7 mouse cellular contexts compared by ENCODE assay signal in genomic region chr5:66947958-66948357, GRCm38 (mm10).
DNase-seq lines count a peak whose midpoint lies in the region; ATAC-seq and TF ChIP-seq lines count a peak whose summit lies in the region.

No protein-coding gene starts in this region.

- H3K36me3 ChIP-seq in heart, embryonic 11.5 days (ENCODE audit: control insufficient read depth, insufficient read depth, low read length) = no peaks in the 10 kb centered on the region
- no peaks in the 10 kb centered on the region for H3K36me3 ChIP-seq in kidney, embryonic 15.5 days
- H3K36me3 ChIP-seq in midbrain, postnatal 0 days (ENCODE audit: insufficient read depth, low read length) = no peaks in the 10 kb centered on the region

- H3K4me1 ChIP-seq in heart, embryonic 11.5 days (ENCODE audit: control insufficient read depth, insufficient read depth, low read length) = no peaks in the 10 kb centered on the region; the same call in 1 of the 2 replicates
- peaks cover 35% of the 10 kb centered on the region for H3K4me1 ChIP-seq in kidney, embryonic 15.5 days
- H3K4me1 ChIP-seq in midbrain, postnatal 0 days (ENCODE audit: insufficient read depth, low read length) = no peaks in the 10 kb centered on the region

- H3K9ac ChIP-seq in heart, embryonic 11.5 days (ENCODE audit: low read depth, low read length) = no peak overlapping the region
- no peak overlapping the region for H3K9ac ChIP-seq in kidney, embryonic 15.5 days
- no peak overlapping the region for H3K9ac ChIP-seq in midbrain, postnatal 0 days (replicated peaks; ENCODE audit: low read length, poor library complexity, severe bottlenecking)

- TF ChIP-seq CTCF in midbrain, postnatal 0 days (IDR thresholded peaks at IDR 0.05) = no peak

- no peaks in the 10 kb centered on the region for H3K9me3 ChIP-seq in heart, embryonic 11.5 days (replicated peaks; ENCODE audit: control insufficient read depth, low read length)
- 0 out of 2 replicates have a peak, but pooled peaks cover 3% of the 10 kb centered on the region for H3K9me3 ChIP-seq in kidney, embryonic 15.5 days (replicated peaks)
- H3K9me3 ChIP-seq in midbrain, postnatal 0 days (ENCODE audit: low read length) = no peaks in the 10 kb centered on the region

- no peak overlapping the region for H3K4me3 ChIP-seq in heart, embryonic 11.5 days (ENCODE audit: low read depth, low read length)
- no peak overlapping the region for H3K4me3 ChIP-seq in kidney, embryonic 15.5 days (replicated peaks)
- H3K4me3 ChIP-seq in midbrain, postnatal 0 days (ENCODE audit: low read depth, low read length) = no peak overlapping the region

- no peaks in the 10 kb centered on the region for H3K27me3 ChIP-seq in heart, embryonic 11.5 days (ENCODE audit: control insufficient read depth, insufficient read depth, low read length)
- no peaks in the 10 kb centered on the region for H3K27me3 ChIP-seq in kidney, embryonic 15.5 days
- H3K27me3 ChIP-seq in midbrain, postnatal 0 days (ENCODE audit: insufficient read depth, low read length) = no peaks in the 10 kb centered on the region

- H3K4me2 ChIP-seq in heart, embryonic 11.5 days = no peak overlapping the region
- no peak overlapping the region for H3K4me2 ChIP-seq in kidney, embryonic 15.5 days
- H3K4me2 ChIP-seq in midbrain, postnatal 0 days (ENCODE audit: low read depth, low read length, poor library complexity, severe bottlenecking) = no peak overlapping the region

- WGBS in heart, embryonic 11.5 days (ENCODE audit: insufficient replicate concordance) = 70% methylated on average over 6 of the region's 6 CpGs
- 34% methylated on average over 6 of the region's 6 CpGs for WGBS in kidney, embryonic 15.5 days
- WGBS in midbrain, postnatal 0 days = 50% methylated on average over 6 of the region's 6 CpGs

- ATAC-seq in heart, embryonic 11.5 days (replicated peaks; ENCODE audit: insufficient number of reproducible peaks, low FRiP score, low TSS enrichment) = no peak
- peak; percentile 74 for ATAC-seq in kidney, embryonic 15.5 days (replicated peaks; ENCODE audit: low FRiP score)
- ATAC-seq in midbrain, postnatal 0 days (ENCODE audit: low FRiP score) = no peak
- ATAC-seq in erythroblast, adult 5-6 weeks (replicated peaks; ENCODE audit: low FRiP score, poor library complexity, severe bottlenecking) = no peak

- 0 out of 2 replicates have a peak overlapping the region, but pooled peaks have one; percentile 29 for H3K27ac ChIP-seq in heart, embryonic 11.5 days (ENCODE audit: low read depth, low read length)
- H3K27ac ChIP-seq in kidney, embryonic 15.5 days = peak overlapping the region; percentile 76
- H3K27ac ChIP-seq in midbrain, postnatal 0 days (ENCODE audit: low read depth, low read length) = no peak overlapping the region

- peak; percentile 71 for DNase-seq in right cerebral cortex, postnatal 10 days (ENCODE audit: low spot score in 2 of 2)
- DNase-seq in right cerebral cortex, postnatal 14 days = no peak
- DNase-seq in cerebellum, postnatal 25 days = peak; percentile 40 to 61
- peak; percentile 77 for DNase-seq in midbrain, postnatal 0 days (ENCODE audit: low spot score)
